Mouse (Mus musculus) forebrain, embryonic 14.5 days (tissue): ENCODE results near the gene Ugt1a6a. TPM values are rescaled to one million over a fixed set of nuclear protein-coding genes. Genes with fewer than 3 reads are reported as not detected.
A peak's percentile ranks its signal among the peaks of the same experiment; 100 is the strongest.

Experiments used
- ATAC-seq: fragments of 200-750 bp; cut with Nextera tagmentation; 2 replicates; pipeline ENCODE4 v1.8.0; 2017; ENCODE audit warnings: mild to moderate bottlenecking, moderate library complexity
- DNase-seq: peaks from one replicate; pipeline ENCODE4 v3.0.0-alpha.2; 2015; ENCODE audit warnings: low spot score
- H3K27ac ChIP-seq: fragments of 300-500 bp; sonication (generic); 2 replicates; pipeline ENCODE4 v1.5.1; 2014; ENCODE audit warnings: low read depth, mild to moderate bottlenecking, control low read depth, low read length, moderate library complexity
- H3K27me3 ChIP-seq: fragments of 300-500 bp; sonication (generic); replicated peaks from 2 replicates; pipeline ENCODE4 v1.6.1; 2014; ENCODE audit warnings: low read length, control low read depth, mixed read lengths; ENCODE audit not compliant: control insufficient read depth, insufficient read depth
- H3K36me3 ChIP-seq: fragments of 300-500 bp; sonication (generic); 2 replicates; pipeline ENCODE4 v1.6.1; 2014; ENCODE audit warnings: low read length, control low read depth; ENCODE audit not compliant: control insufficient read depth, insufficient read depth
- H3K4me1 ChIP-seq: fragments of 300-500 bp; sonication (generic); 2 replicates; pipeline ENCODE4 v1.6.1; 2014; ENCODE audit warnings: antibody characterized with exemption, low read length, control low read depth; ENCODE audit not compliant: control insufficient read depth, insufficient read depth
- H3K4me2 ChIP-seq: fragments of 300-500 bp; sonication (generic); 2 replicates; pipeline ENCODE4 v1.6.1; 2014; ENCODE audit warnings: mild to moderate bottlenecking, control low read depth, low read length
- H3K4me3 ChIP-seq: fragments of 300-500 bp; sonication (generic); 2 replicates; pipeline ENCODE4 v1.5.1; 2014; ENCODE audit warnings: low read depth, low read length, control low read depth
- H3K9ac ChIP-seq: fragments of 300-500 bp; sonication (generic); 2 replicates; pipeline ENCODE4 v1.6.1; 2014; ENCODE audit warnings: mild to moderate bottlenecking, low read length, control low read depth, moderate library complexity
- H3K9me3 ChIP-seq: fragments of 300-500 bp; sonication (generic); replicated peaks from 2 replicates; pipeline ENCODE4 v1.6.1; 2016; ENCODE audit warnings: low read length, control low read depth, mixed read lengths; ENCODE audit not compliant: control insufficient read depth
- WGBS: fragments of 180-500 bp; shearing (Covaris S2); extraction: QIAGEN DNeasy Blood & Tissue Kit; methylation state at CpG from one replicate; pipeline ENCODE4 v1.1.7; 2014; 5-methylcytosine and 5-hydroxymethylcytosine counted together
- polyA plus RNA-seq: library from polyadenylated mRNA; unstranded; fragments of >200 nt; fragmentation: Nextera tagmentation; extraction: Ambion mirVana; gene quantifications from 2 replicates; pipeline ENCODE4 v1.2.1, GENCODE M21; 2014

The Ugt1a6a gene
- polyA plus RNA-seq, 1 experiment from 2014 or later: 2.3 TPM

GRCm38 (mm10) chr1:88258881-88259642 lies 124.5 kb downstream of the Ugt1a6a start:
- Histone ChIP-seq H3K9ac (no peak overlapping the region), H3K4me1 (no peaks in the 10 kb centered on the region), H3K36me3 (peaks cover 50% of the 10 kb centered on the region), H3K4me2 (no peak overlapping the region), H3K27ac (no peak overlapping the region), H3K27me3 (no peaks in the 10 kb centered on the region), H3K9me3 (peaks cover 36% of the 10 kb centered on the region), H3K4me3 (no peak overlapping the region)
- 82% methylated on average over 8 of the region's 8 CpGs for WGBS
- ATAC-seq: no peak
- DNase-seq: no peak

GRCm38 (mm10) chr1:88259643-88260024 lies 125.0 kb downstream of the Ugt1a6a start:
- Histone ChIP-seq H3K9me3 (peaks cover 31% of the 10 kb centered on the region), H3K27me3 (no peaks in the 10 kb centered on the region), H3K4me3 (no peak overlapping the region), H3K4me2 (no peak overlapping the region), H3K4me1 (no peaks in the 10 kb centered on the region), H3K9ac (no peak overlapping the region), H3K36me3 (peaks cover 56% of the 10 kb centered on the region), H3K27ac (no peak overlapping the region)
- WGBS: 83% methylated on average over 4 of the region's 4 CpGs
- DNase-seq: no peak
- ATAC-seq: peak; percentile 9

- peaks cover 26% of the 10 kb centered on the region for H3K9me3 ChIP-seq
- no peaks in the 10 kb centered on the region for H3K27me3 ChIP-seq
- DNase-seq (no peak), ATAC-seq (0 out of 2 replicates have a peak, but pooled peaks have one; percentile 5)
- peaks cover 60% of the 10 kb centered on the region for H3K36me3 ChIP-seq
- H3K4me3 ChIP-seq: no peak overlapping the region
- H3K4me1 ChIP-seq: no peaks in the 10 kb centered on the region
- WGBS: 85% methylated on average over 6 of the region's 6 CpGs
- H3K9ac ChIP-seq: no peak overlapping the region
- no peak overlapping the region for H3K4me2 ChIP-seq
- no peak overlapping the region for H3K27ac ChIP-seq
Observed at GRCm38 (mm10) chr1:88260114-88260513, 125.5 kb downstream of the Ugt1a6a start.

GRCm38 (mm10) chr1:88260604-88261377 lies 126.2 kb downstream of the Ugt1a6a start:
- Histone ChIP-seq H3K9me3 (peaks cover 20% of the 10 kb centered on the region), H3K4me1 (no peaks in the 10 kb centered on the region), H3K9ac (no peak overlapping the region), H3K4me3 (no peak overlapping the region), H3K27me3 (no peaks in the 10 kb centered on the region), H3K4me2 (no peak overlapping the region), H3K27ac (no peak overlapping the region), H3K36me3 (peaks cover 67% of the 10 kb centered on the region)
- no peak for DNase-seq
- no peak for ATAC-seq
- 86% methylated on average over 10 of the region's 10 CpGs for WGBS

- Histone ChIP-seq H3K9ac (no peak overlapping the region), H3K36me3 (peaks cover 76% of the 10 kb centered on the region), H3K27me3 (no peaks in the 10 kb centered on the region), H3K27ac (no peak overlapping the region), H3K4me3 (no peak overlapping the region), H3K4me1 (no peaks in the 10 kb centered on the region), H3K4me2 (no peak overlapping the region), H3K9me3 (peaks cover 10% of the 10 kb centered on the region)
- ATAC-seq: 0 out of 2 replicates have a peak, but pooled peaks have one; percentile 2
- WGBS: 88% methylated on average over 7 of the region's 7 CpGs
- DNase-seq: no peak
Observed at GRCm38 (mm10) chr1:88261706-88262105, 127.1 kb downstream of the Ugt1a6a start.

- no peaks in the 10 kb centered on the region for H3K27me3 ChIP-seq
- peaks cover 5% of the 10 kb centered on the region for H3K9me3 ChIP-seq
- no peak for ATAC-seq
- no peak overlapping the region for H3K9ac ChIP-seq
- no peak overlapping the region for H3K4me3 ChIP-seq
- peaks cover 82% of the 10 kb centered on the region for H3K36me3 ChIP-seq
- no peak overlapping the region for H3K27ac ChIP-seq
- H3K4me1 ChIP-seq: no peaks in the 10 kb centered on the region
- WGBS: 87% methylated on average over 4 of the region's 4 CpGs
- no peak overlapping the region for H3K4me2 ChIP-seq
- peak; percentile 75 for DNase-seq
Observed at GRCm38 (mm10) chr1:88262255-88262654, 127.6 kb downstream of the Ugt1a6a start.

- Histone ChIP-seq H3K9ac (no peak overlapping the region), H3K27me3 (no peaks in the 10 kb centered on the region), H3K36me3 (peaks cover 89% of the 10 kb centered on the region), H3K27ac (no peak overlapping the region), H3K4me3 (no peak overlapping the region), H3K9me3 (no peaks in the 10 kb centered on the region), H3K4me2 (no peak overlapping the region), H3K4me1 (no peaks in the 10 kb centered on the region)
- WGBS: 77% methylated on average over 6 of the region's 6 CpGs
- no peak for DNase-seq
- no peak for ATAC-seq
Observed at GRCm38 (mm10) chr1:88262961-88263360, 128.4 kb downstream of the Ugt1a6a start.

- Histone ChIP-seq H3K4me2 (no peak overlapping the region), H3K9me3 (no peaks in the 10 kb centered on the region), H3K4me3 (no peak overlapping the region), H3K27ac (no peak overlapping the region), H3K4me1 (no peaks in the 10 kb centered on the region), H3K27me3 (no peaks in the 10 kb centered on the region), H3K9ac (no peak overlapping the region), H3K36me3 (peaks cover 97% of the 10 kb centered on the region)
- ATAC-seq: no peak
- no peak for DNase-seq
- WGBS: 88% methylated on average over 5 of the region's 5 CpGs
Observed at GRCm38 (mm10) chr1:88263778-88264177, 129.2 kb downstream of the Ugt1a6a start.
